Mouse (Mus musculus): ENCODE results near the gene Ddx19a. TPM values are rescaled to one million over a fixed set of nuclear protein-coding genes. Genes with fewer than 3 reads are reported as not detected.

Gene Ddx19a
- polyA plus RNA-seq, 1 experiment from 2014 or later = 14.3 TPM

GRCm38 (mm10) chr8:110926690-110927089 is 70.9 kb downstream of the Ddx19a start:
- 49% methylated on average over 5 of the region's 5 CpGs for WGBS
- Histone ChIP-seq H3K4me1 (replicated peaks) (peaks cover 37% of the 10 kb centered on the region), H3K36me3 (peaks cover 6% of the 10 kb centered on the region; the same call in 1 of the 2 replicates), H3K9me3 (no peaks in the 10 kb centered on the region), H3K27ac (replicated peaks) (no peak overlapping the region), H3K27me3 (no peaks in the 10 kb centered on the region), H3K4me2 (no peak overlapping the region), H3K9ac (peak overlapping the region; percentile 9; the same call in 1 of the 2 replicates), H3K4me3 (no peak overlapping the region)
- no peak for ATAC-seq (ENCODE audit: low read depth)

DNA sequence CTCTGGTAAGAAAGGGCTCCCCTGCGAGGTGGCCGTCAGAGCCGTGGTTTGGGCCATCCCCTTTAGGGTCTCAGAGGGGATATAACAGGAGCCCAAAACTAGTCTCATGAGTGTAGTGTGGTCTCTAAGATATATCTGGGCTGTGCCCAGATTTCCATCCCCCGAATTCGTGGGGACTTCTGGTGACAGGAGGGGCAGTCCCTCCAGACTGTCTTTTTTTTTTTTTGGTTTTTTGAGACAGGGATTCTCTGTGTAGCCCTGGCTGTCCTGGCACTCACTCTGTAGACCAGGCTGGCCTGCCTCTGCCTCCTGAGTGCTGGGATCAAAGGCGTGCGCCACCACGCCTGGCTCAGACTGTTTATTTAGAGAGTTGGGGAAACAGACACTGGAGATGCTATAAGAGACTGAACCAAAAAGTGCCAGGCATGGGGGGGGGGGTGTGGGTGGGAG is 71.9 kb downstream of the Ddx19a start:
- no peak overlapping the region for H3K4me2 ChIP-seq
- WGBS = 66% methylated on average over 8 of the region's 8 CpGs

More for the DNA sequence above, 71.9 kb downstream of the Ddx19a start:
- H3K27me3 ChIP-seq = no peaks in the 10 kb centered on the region
- no peak overlapping the region for H3K4me3 ChIP-seq
- no peak for ATAC-seq (ENCODE audit: low read depth)
- H3K9ac ChIP-seq = no peak overlapping the region
- 0 out of 2 replicates have a peak, but pooled peaks cover 4% of the 10 kb centered on the region for H3K36me3 ChIP-seq
- H3K4me1 ChIP-seq (replicated peaks) = peaks cover 47% of the 10 kb centered on the region
- no peak overlapping the region for H3K27ac ChIP-seq (replicated peaks)
- H3K9me3 ChIP-seq = no peaks in the 10 kb centered on the region

Small RNA genes lying within 50 kb of the gene (microRNA-seq; reads per million reads assigned to microRNA genes)
- gene Gm24103 = not detected
- gene Mir3473d = not detected

Other genes with a start within 250 kb of the Ddx19a start
- 2.5 and 2.6 TPM in 2 replicates for gene Il34, start 191.9 kb downstream of the Ddx19a start, polyA plus RNA-seq (2015; fragmentation: Nextera tagmentation; extraction: Ambion mirVana)
- 74.2 and 78.9 TPM in 2 replicates for gene Cog4, start 151.2 kb downstream of the Ddx19a start, polyA plus RNA-seq (2015; fragmentation: Nextera tagmentation; extraction: Ambion mirVana)
- gene Sf3b3, start 151.0 kb downstream of the Ddx19a start, polyA plus RNA-seq (2015; fragmentation: Nextera tagmentation; extraction: Ambion mirVana) = 93.9 and 112 TPM in 2 replicates
- gene Fuk, start 95.3 kb downstream of the Ddx19a start, polyA plus RNA-seq (2015; fragmentation: Nextera tagmentation; extraction: Ambion mirVana) = 6.9 and 8.4 TPM in 2 replicates
- 24.7 and 25.2 TPM in 2 replicates for gene St3gal2, start 77.9 kb downstream of the Ddx19a start, polyA plus RNA-seq (2015; fragmentation: Nextera tagmentation; extraction: Ambion mirVana)
- 6.5 and 6.7 TPM in 2 replicates for gene Ddx19b, start 34.0 kb upstream of the Ddx19a start, polyA plus RNA-seq (2015; fragmentation: Nextera tagmentation; extraction: Ambion mirVana)
- gene Aars, start 35.3 kb upstream of the Ddx19a start, polyA plus RNA-seq (2015; fragmentation: Nextera tagmentation; extraction: Ambion mirVana) = 74.5 and 75.3 TPM in 2 replicates
- gene Exosc6, start 58.5 kb upstream of the Ddx19a start, polyA plus RNA-seq (2015; fragmentation: Nextera tagmentation; extraction: Ambion mirVana) = not detected in 2 replicates
- 1.9 and 3.1 TPM in 2 replicates for gene Clec18a, start 94.6 kb upstream of the Ddx19a start, polyA plus RNA-seq (2015; fragmentation: Nextera tagmentation; extraction: Ambion mirVana)
- gene Pdpr, start 96.8 kb upstream of the Ddx19a start, polyA plus RNA-seq (2015; fragmentation: Nextera tagmentation; extraction: Ambion mirVana) = 9.6 and 11.6 TPM in 2 replicates